Mouse (Mus musculus) adrenal gland (tissue): ENCODE measurements at regions not wholly inside any gene's neighbourhood (a gene's known extent, or its start where the extent isn't known, plus 50 kb on each side); places are given as distances from the start of the nearest gene placed in this dataset.
"Not testable (repeated sequence)": the region's sequence is repeated elsewhere in the genome, so short reads cannot be mapped to it uniquely, and the experiment has no call there.

Experiments
- intact Hi-C: fragments of 180-260 bp; cut with DNase I; formaldehyde crosslinking; loops from one replicate; pipeline ENCODE4 v1.15.1; 2025

DNA sequence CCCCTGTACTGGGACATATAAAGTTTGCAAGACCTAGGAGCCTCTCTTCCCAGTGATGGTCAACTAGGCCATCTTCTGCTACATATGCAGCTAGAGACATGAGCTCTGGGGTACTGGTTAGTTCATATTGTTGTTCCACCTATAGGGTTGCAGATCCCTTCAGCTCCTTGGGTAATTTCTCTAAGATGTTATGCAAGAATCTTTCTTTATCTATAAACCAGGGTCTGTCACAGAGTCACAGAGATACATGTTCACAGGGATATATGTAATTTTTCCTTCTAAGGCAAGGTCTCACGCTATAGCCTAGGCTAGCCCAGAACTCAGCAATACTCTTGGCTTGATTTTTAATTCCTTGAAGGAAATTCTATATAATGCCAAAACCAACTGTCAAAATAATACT is 56.9 kb downstream of the Zfp36l1 start:
- intact Hi-C loops = not testable (repeated sequence)

DNA sequence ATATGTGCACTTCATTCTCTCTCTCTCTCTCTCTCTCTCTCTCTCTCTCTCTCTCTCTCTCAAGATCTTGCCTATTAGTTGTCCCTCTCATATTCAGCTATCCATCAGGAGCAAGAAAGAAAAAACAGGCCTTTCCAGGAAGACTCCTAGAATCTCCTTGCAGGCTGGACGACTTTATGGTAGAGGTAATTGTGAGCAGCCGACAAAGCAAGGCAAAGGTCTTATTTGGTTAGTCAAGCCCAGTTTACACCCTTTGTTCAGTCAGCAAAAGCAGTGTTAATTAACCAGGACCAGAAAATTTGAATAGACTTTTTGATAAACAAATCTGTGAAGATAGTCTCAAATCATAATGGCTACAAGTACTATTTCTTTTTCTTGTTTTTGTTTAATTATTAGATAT is 57.4 kb downstream of the Zfp36l1 start:
- intact Hi-C loops = no loop called here

DNA sequence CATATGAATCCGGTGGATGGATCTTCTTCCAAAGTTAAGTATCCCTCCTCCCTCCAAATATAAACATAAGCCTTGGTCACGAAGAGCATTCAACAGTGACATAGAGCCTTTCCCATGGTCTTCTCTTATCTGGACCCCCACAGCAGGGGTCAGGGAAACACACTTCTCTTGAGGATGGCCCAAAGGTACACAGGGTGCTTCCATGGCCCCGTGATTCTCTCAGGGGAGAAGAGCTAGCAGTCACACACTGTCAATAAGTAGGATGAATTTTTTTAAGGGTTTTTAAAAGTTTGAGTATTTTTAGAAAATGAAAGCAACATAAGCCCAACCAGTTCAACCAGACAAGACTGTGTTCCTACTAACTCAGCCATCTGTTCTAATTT is 58.2 kb downstream of the Zfp36l1 start:
- intact Hi-C loops = no loop called here

DNA sequence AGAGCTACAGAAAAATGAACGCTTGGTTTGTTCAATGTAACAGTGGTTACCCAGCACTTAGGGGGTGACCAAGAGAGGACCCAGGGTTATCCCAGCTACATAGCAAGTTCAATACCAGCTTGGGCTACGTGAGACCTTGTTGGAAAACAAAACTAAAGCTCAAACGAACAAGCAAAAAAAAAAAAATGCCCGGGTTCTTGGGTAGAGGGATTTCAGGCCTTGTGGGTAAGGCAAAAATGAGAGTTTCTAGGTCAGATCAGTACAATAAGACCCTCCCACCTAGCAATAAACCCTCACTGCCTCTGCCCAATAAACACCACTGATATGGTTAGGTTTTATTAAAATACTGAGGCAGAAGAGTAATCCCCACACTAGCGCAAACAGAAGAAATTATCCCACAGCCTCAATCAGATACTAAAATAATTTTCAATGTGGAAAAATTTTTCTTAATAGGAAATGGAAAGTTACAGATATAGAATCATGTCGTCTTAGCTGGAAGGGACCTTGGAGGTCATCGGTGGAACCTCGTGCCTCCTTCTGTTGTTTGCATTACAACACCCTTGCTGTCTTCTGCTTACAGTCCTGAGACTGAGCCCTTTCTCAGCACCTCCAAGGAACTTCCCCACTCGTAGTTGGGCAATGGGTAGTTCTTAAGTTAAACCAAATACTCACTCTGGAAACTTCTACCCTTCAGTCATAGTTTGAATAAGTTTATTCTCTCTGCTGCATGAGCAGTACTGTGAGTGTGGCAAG is 58.7 kb downstream of the Zfp36l1 start:
- intact Hi-C loops = no loop called here

DNA sequence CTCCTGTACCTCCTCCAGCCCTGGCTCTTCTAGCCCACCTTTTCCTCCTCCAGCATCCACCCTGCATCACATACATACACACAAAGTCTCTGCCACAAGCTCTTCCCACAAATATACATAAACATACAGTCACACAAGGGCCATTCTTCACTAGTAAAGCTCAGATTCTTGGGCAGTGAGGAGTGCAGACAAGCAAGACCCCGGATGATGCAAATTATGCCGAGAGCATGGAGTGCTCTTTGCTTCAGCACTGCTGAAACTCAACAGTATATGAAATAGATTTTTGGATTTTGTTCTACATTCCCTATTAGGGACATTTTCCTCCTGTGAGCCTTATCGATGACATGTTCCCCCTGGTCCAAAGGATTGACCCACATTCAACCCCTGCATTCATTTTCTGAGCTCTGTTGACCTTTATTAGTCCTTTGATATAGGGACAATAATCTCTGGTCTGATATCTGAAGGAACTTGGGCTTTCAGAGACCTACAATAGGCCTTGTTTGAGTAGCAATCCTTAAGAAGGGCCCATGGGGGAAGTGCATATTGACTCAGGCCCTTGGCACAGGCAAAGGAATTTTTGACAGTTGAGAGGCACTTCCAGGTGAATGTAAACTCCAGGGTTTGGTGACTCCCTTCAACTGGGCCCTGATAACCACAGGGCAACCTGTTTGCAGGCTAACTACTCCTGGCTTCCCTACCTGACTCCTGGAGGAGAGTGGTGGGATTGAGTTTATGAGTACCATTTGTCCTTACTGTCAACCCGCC is 64.4 kb downstream of the Zfp36l1 start:
- intact Hi-C loops = no loop called here

DNA sequence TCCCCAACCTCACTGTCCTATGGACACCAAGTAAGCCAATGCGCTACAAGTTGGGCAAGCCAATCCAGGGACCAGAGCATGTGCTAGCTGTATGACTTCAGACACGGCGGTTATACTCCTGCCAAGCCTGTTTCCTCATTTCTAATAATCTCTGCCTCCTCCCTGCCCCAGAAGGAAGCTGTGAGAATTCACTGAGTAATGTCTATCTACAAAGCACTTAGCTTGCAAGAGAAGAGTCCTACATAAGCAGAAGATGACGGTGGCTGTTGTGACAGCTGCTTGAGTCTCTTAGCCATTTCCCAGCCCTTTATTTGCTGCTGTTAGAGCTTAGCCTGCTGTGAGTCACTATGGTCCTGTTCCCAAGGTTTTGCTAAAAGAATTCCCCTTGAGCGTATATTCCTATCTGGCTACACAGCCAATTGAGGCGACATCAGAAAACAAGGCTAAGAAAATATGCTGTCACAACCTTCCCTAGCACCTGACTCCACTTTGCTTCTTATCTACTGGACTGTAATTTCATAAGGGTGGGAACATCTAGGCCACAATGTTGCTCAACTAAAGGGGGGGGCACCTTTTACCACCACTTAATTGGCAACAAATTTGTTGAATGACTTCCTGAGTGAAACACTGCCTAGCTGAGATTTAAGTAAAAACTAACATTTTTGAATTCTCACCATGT is 66.0 kb downstream of the Zfp36l1 start:
- intact Hi-C loops = no loop called here

DNA sequence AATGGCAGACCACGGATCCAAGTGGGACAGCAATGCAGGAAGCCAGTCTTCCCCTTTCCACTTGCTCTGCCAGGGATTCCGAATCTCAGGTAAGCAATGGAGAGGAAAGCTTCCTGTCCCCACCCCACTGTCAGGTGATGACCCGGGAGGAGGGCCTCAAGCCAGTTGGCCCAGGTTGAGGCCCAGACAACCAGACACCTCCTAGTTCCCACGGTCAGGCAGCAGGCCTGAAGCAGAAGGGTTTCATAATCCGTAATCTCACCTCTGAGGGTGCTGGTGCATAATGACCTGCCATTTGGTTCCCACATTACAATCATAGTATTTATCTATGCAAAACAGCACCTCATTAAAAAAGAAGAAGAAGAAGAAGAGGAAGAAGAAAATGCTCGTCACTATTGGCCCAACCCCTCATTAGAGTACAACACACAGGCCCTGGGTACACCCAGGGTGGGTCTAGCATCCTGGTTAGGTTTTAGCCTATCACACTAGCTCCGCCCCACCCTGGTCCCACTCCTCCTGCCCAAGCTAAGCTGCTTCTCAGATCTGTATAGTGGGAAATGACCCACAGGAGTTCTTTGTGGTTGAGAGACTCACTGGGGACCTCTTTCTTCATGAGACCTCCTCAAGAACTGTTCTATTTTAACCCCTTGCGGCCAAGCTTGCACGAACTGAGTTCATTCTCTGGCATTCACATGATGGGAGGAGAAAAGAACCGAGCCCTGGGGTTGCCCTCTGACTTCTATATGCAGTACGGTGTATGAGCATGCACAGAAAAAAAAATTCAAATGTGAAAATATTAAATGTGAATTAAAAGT is 71.1 kb downstream of the Zfp36l1 start:
- intact Hi-C loops = no loop called here

DNA sequence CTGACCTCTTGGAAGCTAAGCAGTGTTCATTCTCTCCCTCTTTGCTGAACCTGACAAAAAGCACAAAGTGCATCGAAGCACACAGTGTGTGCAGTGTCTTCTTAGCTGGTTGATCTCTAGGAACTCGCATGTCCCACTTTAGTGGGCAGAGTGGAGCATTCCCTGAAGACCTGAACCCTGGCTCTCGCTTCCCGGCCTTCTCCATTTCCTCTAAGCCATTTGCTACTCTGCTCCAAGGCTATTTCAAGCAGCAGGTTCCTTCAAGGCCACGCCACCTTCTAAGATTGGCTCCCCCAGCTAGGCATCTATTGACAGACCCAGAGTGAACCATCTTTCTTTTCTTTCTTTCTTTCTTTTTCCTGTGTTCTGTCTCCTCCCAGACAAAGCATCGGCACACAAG is 71.8 kb downstream of the Zfp36l1 start:
- intact Hi-C loops = no loop called here

DNA sequence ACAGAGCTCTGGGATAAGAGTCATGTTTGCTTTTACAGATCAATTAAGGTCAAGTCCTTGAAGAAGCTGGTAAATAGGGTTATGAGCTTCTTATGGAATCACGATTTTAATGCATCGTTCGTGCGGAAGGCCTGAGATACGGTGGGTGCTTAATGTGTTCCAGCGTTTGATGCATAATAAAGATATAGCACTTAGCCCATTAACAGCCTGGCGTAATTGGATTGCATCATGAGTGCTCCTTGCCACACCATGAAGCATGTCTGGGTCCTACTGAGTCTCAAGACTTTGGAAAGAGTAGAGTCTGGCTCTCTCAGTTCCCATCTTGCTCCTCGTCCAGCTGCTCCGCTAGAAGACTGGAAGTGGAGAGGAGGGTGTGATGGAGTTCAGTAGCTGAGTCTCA is 72.6 kb downstream of the Zfp36l1 start:
- intact Hi-C loops = no loop called here

DNA sequence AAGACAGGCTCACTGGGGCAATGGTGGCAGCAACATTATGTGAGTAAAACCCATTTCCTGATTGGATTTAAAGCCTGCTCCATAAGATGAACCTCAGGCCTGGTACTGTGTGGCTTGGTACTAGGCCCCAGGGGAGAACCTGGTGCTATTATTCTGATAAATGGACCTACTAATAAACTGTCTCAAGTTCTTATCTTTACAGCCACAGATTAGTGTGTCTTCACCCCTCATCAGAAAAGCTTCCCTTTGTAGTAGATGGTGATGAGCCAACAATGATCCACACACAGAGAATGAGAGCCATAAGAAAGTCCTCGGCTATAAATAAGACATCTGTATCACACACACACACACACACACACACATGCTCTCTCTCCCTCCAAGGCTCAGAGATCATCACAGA is 73.7 kb downstream of the Zfp36l1 start:
- intact Hi-C loops = no loop called here

DNA sequence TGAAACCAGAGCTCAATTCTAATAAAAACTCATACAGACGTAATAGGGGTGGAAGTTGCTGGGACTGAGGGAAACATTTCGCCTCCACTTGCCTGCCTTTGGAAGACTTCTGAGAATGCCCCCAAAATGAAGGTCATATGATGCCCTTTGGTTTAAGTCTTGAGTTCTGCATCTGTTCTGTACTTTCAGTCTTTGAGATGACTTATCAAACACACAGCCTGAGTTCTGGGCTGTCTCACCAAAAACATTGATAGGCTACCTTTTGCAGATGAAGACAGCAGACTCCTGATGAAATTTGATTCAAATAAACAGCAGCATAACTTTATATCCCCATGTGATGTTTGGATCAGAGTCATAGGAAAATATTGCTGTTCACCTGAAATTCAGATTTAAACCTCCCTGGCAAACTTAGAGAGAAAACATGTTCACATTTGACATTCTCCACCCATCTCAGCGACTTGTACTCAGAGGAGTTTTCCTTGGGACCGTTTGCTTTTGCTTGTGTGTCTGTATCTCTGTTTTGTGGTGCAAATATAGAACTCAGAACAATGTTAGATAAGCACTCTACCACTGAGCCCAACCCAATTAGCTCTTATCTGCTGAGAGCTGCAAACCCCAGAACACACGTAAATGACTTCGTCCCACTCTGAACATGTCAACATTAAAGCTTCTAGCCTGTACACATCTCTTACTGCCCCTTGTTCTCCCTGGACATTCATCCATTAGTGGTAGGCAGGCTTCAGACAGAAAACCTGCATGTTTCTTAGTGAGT is 77.1 kb downstream of the Zfp36l1 start:
- intact Hi-C loops = no loop called here

DNA sequence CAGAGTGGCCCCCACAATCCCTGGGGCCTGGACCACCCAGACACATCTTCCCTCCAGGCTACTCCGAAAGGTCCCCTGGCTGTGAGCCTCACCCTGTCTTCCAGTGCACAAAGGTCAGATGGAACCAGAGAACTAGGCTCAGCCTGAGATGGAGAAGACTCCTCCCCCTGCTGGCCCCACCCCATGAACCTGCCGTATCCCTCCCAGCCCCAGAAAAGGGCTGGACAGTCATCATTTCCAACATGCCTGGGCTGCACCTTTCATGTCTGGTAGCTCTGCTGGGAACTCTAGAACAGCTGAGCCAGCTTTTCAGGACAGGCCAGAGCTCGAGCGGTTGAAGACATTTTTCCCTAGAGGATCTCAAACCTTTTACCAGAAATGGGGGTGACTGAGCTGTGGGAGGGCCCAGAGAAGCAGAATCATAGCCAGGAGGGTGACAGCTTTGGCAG is 77.8 kb downstream of the Zfp36l1 start:
- intact Hi-C loops = no loop called here

DNA sequence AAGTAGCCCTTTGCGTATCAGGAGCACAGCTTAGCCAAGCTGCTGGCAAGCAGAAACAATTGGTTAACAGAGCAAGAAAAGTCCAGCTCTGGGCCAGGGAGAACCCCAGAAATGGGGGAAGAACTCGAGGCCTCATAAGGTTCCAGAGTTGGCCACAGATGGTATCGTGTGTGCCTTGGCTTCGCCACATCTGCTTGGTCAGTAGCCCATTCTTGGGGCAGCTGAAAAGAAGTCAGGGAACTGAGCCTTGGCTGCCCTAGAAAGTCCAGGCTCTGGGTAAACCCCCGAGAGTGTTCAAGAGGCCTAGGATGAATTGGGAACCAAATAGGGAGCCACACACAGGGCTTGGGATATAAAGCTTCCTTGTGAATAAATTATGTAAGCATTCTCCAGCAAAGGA is 78.7 kb downstream of the Zfp36l1 start:
- intact Hi-C loops = no loop called here

DNA sequence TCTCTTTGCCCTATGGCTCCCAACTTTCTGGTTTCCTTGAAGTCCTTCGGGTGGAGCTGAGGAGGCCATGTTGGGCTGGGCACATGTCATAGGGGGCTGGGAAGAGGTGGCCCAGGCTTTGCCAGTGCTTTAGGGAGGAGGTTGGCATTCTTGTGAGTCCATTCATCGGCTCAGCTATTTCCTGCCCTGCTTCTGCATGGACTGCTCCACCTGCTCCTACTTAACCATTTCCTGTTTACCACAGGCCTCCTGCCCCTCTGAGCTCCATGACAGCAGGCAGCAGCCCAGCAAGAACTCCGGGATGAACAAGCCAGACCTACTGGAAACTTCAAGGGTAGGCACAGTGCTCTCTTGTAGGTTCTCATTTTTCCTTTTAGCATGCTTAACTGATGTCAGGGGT is 80.3 kb downstream of the Zfp36l1 start:
- intact Hi-C loops = no loop called here

DNA sequence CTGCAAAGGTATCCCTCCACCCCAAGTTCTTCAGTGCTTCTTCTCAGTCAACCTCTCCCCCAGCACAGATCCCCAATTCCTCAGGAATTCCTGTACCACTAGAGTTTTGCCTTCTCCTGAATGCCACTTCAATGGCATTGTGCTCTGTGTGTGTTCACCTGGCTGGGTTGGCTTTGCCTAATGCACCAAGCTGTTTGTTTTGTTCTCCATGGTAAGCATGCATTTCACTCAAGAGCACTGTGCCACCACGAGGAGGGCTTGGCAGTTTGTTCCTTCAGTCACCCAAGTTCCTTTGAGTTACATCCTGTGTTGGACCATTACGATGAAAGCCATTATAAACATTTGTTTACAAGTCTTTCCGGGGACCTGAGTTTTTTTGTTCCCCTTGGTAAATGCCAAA is 84.5 kb downstream of the Zfp36l1 start:
- intact Hi-C loops = no loop called here

DNA sequence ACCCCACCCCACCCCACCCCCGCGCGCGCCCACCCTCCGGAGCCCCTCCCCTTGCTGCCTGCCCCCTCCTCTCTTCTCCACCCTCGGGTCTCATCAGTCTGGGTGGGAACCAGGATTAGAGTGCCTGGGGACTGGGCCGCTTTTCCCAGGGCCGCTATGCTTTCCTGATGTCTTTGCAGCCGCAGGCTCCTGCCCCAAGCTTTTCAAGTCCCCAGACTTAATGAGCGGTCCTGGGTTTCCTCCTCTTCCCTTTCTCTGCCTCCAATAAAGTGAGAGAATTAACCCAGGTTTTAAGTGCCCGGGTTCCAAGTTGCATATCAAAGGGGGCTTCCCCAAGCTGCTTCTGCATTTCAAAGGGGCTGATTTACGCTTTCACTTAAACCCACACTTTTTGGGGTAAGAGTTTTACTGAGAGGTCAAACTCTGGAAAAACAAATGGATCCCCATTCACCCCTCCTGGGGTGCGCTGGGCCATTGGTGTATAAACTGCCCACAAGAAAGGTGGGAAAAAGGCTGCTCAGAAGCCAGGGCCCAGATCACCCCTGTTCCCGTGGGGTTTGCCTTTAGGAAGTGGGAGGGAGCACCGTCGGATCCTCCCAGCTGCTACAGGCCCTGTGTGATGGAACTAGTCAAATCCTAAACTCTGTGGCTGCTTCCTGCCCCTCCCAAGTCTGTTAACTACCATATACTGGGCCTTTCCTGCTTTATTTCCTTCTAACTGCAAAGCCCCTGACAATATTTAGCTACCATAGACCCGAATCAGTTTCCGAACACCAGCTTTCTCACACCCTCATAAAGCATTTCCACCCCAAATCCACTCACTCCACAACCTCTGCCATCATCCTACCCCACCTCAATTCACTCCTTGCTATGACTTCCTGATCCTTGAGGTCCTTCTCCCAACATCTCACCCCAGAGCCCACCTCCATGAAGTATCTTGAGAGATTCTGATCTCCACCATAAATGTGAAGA is 89.4 kb downstream of the Zfp36l1 start:
- intact Hi-C loops = no loop called here

DNA sequence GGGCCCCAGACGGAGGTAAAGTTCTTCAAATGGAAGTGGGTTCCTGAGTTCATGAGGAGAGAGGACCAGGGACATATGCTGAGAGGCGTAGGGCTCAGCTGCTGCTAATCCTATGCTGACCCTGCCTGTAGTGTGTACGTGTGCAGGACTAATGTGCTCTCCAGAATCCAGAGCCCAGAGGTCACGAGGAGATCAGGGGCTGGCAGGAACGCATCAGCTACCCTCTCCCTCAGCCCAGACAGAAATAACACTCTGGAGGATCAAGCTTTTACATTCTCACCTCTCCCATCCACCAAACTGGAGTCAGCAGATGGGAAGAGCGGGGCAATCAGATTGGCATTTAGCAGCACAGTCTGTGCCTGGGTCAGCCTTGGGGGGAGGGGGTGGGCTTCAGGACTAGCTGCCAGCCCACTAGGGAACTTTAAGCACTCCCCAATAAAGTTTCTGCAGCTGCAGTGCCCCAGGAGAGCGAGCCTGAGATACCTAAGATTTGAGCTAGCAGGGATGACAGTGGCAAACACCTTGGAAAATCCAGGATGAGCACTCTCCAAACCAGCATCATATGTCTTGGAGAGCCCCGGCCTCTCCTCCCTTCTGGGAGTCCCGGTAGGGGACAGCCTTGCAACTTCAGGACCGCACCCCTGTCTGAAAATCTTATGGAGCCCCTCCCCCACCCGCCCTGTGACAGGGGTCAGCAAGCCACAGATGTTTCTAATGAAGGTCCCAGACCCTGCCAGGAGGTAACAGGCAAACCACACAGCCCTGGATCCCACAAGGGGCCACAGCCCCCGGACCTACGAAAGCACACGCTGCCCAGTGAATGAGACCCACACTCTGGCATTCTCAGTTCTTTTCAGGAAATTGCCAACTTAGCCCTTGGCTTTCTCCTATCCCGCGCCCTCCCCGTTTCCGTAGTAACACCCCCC is 90.4 kb downstream of the Zfp36l1 start:
- intact Hi-C loops = no loop called here

DNA sequence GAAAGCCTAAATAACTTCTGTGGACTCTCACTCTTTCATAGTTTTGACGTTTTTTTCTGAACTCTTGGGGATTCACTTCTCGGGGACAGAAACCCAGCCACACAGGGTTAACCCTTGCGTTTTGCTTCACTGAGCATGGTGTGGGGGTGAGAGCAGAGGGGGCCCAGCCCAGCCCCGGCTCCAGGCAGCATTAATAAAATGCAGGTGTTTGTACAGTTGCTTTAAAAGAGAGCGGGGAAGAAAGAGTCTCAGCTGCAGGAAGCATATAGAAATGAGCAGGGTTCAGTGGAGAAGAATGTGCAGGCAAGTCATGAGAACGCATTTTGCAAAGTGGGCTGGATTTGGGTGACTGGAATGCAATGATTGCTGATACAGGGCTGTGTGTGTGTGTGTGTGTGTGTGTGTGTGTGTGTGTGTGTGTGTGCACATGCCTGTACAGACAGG is 91.8 kb downstream of the Zfp36l1 start:
- intact Hi-C loops = no loop called here
